Mouse (Mus musculus): ENCODE results near the gene Prpf3.

- TF ChIP-seq POLR2A (IDR thresholded peaks at IDR 0.05; ENCODE audit: control insufficient read depth, low read depth, low read length) (no peak), CTCF (IDR thresholded peaks at IDR 0.05; ENCODE audit: control insufficient read depth, insufficient read depth, insufficient replicate concordance, low read depth, low read length) (no peak)
Observed at GRCm38 (mm10) chr3:95887596-95887995, 31.9 kb upstream of the Prpf3 start.
